Mouse (Mus musculus) hindbrain, embryonic 11.5 days (tissue): ENCODE measurements at regions not wholly inside any gene's neighbourhood (a gene's known extent, or its start where the extent isn't known, plus 50 kb on each side); places are given as distances from the start of the nearest gene placed in this dataset.
A peak's percentile ranks its signal among the peaks of the same experiment; 100 is the strongest.

Source experiments
- ATAC-seq: fragments of 200-750 bp; cut with Nextera tagmentation; 2 replicates; pipeline ENCODE4 v1.8.0; 2017; ENCODE audit warnings: mild to moderate bottlenecking, moderate TSS enrichment, moderate library complexity; ENCODE audit not compliant: low FRiP score
- DNase-seq: peaks from one replicate; pipeline ENCODE4 v3.0.0-alpha.2; 2015; ENCODE audit warnings: low spot score
- H3K27ac ChIP-seq: fragments of 300-500 bp; sonication (generic); 2 replicates; pipeline ENCODE4 v1.5.1; 2014; ENCODE audit warnings: mild to moderate bottlenecking, low read depth, low read length
- H3K27me3 ChIP-seq: fragments of 300-500 bp; sonication (generic); 2 replicates; pipeline ENCODE4 v1.6.1; 2014; ENCODE audit warnings: mild to moderate bottlenecking, low read length, moderate library complexity, mixed read lengths; ENCODE audit not compliant: control insufficient read depth, insufficient read depth
- H3K36me3 ChIP-seq: fragments of 300-500 bp; sonication (generic); 2 replicates; pipeline ENCODE4 v1.6.1; 2014; ENCODE audit warnings: mild to moderate bottlenecking, low read length, moderate library complexity, mixed read lengths; ENCODE audit not compliant: control insufficient read depth, insufficient read depth
- H3K4me1 ChIP-seq: fragments of 300-500 bp; sonication (generic); replicated peaks from 2 replicates; pipeline ENCODE4 v1.6.1; 2014; ENCODE audit warnings: low read length, mixed read lengths; ENCODE audit not compliant: control insufficient read depth, insufficient read depth
- H3K4me2 ChIP-seq: fragments of 300-500 bp; sonication (generic); replicated peaks from 2 replicates; pipeline ENCODE4 v1.6.1; 2014; ENCODE audit warnings: mild to moderate bottlenecking, low read depth, low read length
- H3K4me3 ChIP-seq: fragments of 300-500 bp; sonication (generic); 2 replicates; pipeline ENCODE4 v1.5.1; 2014; ENCODE audit warnings: low read depth, low read length
- H3K9ac ChIP-seq: fragments of 300-500 bp; sonication (generic); 2 replicates; pipeline ENCODE4 v1.6.1; 2014; ENCODE audit warnings: low read depth, low read length
- H3K9me3 ChIP-seq: fragments of 300-500 bp; sonication (generic); 2 replicates; pipeline ENCODE4 v1.6.1; 2016; ENCODE audit warnings: low read length; ENCODE audit not compliant: control insufficient read depth
- WGBS: fragments of 180-500 bp; shearing (Covaris S2); extraction: QIAGEN DNeasy Blood & Tissue Kit; methylation state at CpG from one replicate; pipeline ENCODE4 v1.1.7; 2014; 5-methylcytosine and 5-hydroxymethylcytosine counted together

GRCm38 (mm10) chr13:5242782-5243181, 618.5 kb upstream of the Klf6 start:
- Histone ChIP-seq H3K27me3 (no peaks in the 10 kb centered on the region), H3K4me2 (no peak overlapping the region), H3K9me3 (no peaks in the 10 kb centered on the region), H3K27ac (no peak overlapping the region), H3K9ac (no peak overlapping the region), H3K4me3 (no peak overlapping the region), H3K36me3 (no peaks in the 10 kb centered on the region), H3K4me1 (no peaks in the 10 kb centered on the region)
- DNase-seq (no peak), ATAC-seq (no peak)
- 63% methylated on average over 2 of the region's 2 CpGs for WGBS

- H3K36me3 ChIP-seq, result no peaks in the 10 kb centered on the region
- no peaks in the 10 kb centered on the region for H3K9me3 ChIP-seq
- ATAC-seq (no peak), DNase-seq (no peak)
- no peaks in the 10 kb centered on the region for H3K27me3 ChIP-seq
- WGBS, result 47% methylated on average over 3 of the region's 3 CpGs
- H3K4me2 ChIP-seq, result no peak overlapping the region
- no peak overlapping the region for H3K4me3 ChIP-seq
- H3K4me1 ChIP-seq, result no peaks in the 10 kb centered on the region
- no peak overlapping the region for H3K27ac ChIP-seq
- no peak overlapping the region for H3K9ac ChIP-seq
These were observed 612.5 kb upstream of the Klf6 start for GRCm38 (mm10) chr13:5248671-5249391.

GRCm38 (mm10) chr13:5257891-5258660, 603.2 kb upstream of the Klf6 start:
- no peaks in the 10 kb centered on the region for H3K4me1 ChIP-seq
- H3K27ac ChIP-seq, result no peak overlapping the region
- H3K9ac ChIP-seq, result no peak overlapping the region
- H3K4me2 ChIP-seq, result no peak overlapping the region
- no peaks in the 10 kb centered on the region for H3K9me3 ChIP-seq
- ATAC-seq (no peak), DNase-seq (no peak)
- H3K27me3 ChIP-seq, result no peaks in the 10 kb centered on the region
- WGBS, result 90% methylated on average over 6 of the region's 6 CpGs
- no peaks in the 10 kb centered on the region for H3K36me3 ChIP-seq
- no peak overlapping the region for H3K4me3 ChIP-seq

- WGBS, result 83% methylated on average over 3 of the region's 3 CpGs
- DNase-seq (no peak), ATAC-seq (no peak)
- Histone ChIP-seq H3K27me3 (no peaks in the 10 kb centered on the region), H3K9me3 (no peaks in the 10 kb centered on the region), H3K4me3 (no peak overlapping the region), H3K9ac (no peak overlapping the region), H3K4me1 (no peaks in the 10 kb centered on the region), H3K27ac (no peak overlapping the region), H3K4me2 (no peak overlapping the region), H3K36me3 (no peaks in the 10 kb centered on the region)
These were observed 601.5 kb upstream of the Klf6 start for GRCm38 (mm10) chr13:5259760-5260159.

- no peak overlapping the region for H3K9ac ChIP-seq
- no peak for DNase-seq
- no peaks in the 10 kb centered on the region for H3K9me3 ChIP-seq
- WGBS, result 77% methylated on average over 1 of the region's 1 CpGs
- no peak for ATAC-seq
- no peaks in the 10 kb centered on the region for H3K4me1 ChIP-seq
- no peak overlapping the region for H3K4me3 ChIP-seq
- H3K36me3 ChIP-seq, result no peaks in the 10 kb centered on the region
- no peak overlapping the region for H3K27ac ChIP-seq
- H3K4me2 ChIP-seq, result no peak overlapping the region
- no peaks in the 10 kb centered on the region for H3K27me3 ChIP-seq
These were observed 588.6 kb upstream of the Klf6 start for GRCm38 (mm10) chr13:5272506-5273192.

- ATAC-seq (no peak), DNase-seq (no peak)
- H3K27me3 ChIP-seq, result no peaks in the 10 kb centered on the region
- H3K4me1 ChIP-seq, result no peaks in the 10 kb centered on the region
- no peak overlapping the region for H3K9ac ChIP-seq
- no peaks in the 10 kb centered on the region for H3K36me3 ChIP-seq
- WGBS, result 78% methylated on average over 1 of the region's 1 CpGs
- H3K4me3 ChIP-seq, result no peak overlapping the region
- no peak overlapping the region for H3K27ac ChIP-seq
- no peak overlapping the region for H3K4me2 ChIP-seq
- no peaks in the 10 kb centered on the region for H3K9me3 ChIP-seq
These were observed 584.7 kb upstream of the Klf6 start for GRCm38 (mm10) chr13:5276564-5276963.

GRCm38 (mm10) chr13:5289753-5290449, 571.4 kb upstream of the Klf6 start:
- WGBS, result 86% methylated on average over 1 of the region's 1 CpGs
- no peak overlapping the region for H3K9ac ChIP-seq
- no peak overlapping the region for H3K27ac ChIP-seq
- H3K36me3 ChIP-seq, result no peaks in the 10 kb centered on the region
- DNase-seq (no peak), ATAC-seq (peak; percentile 84)
- H3K4me1 ChIP-seq, result no peaks in the 10 kb centered on the region
- no peak overlapping the region for H3K4me2 ChIP-seq
- H3K27me3 ChIP-seq, result no peaks in the 10 kb centered on the region
- no peaks in the 10 kb centered on the region for H3K9me3 ChIP-seq
- H3K4me3 ChIP-seq, result no peak overlapping the region

- Histone ChIP-seq H3K9me3 (no peaks in the 10 kb centered on the region), H3K36me3 (no peaks in the 10 kb centered on the region), H3K27ac (no peak overlapping the region), H3K9ac (no peak overlapping the region), H3K4me2 (no peak overlapping the region), H3K4me3 (no peak overlapping the region), H3K27me3 (no peaks in the 10 kb centered on the region), H3K4me1 (0 out of 2 replicates have a peak, but pooled peaks cover 2% of the 10 kb centered on the region)
- ATAC-seq, result peak; percentile 54; the same call in 1 of the 2 replicates
- 7% methylated on average over 1 of the region's 1 CpGs for WGBS
- DNase-seq, result peak; percentile 12
These were observed 559.1 kb upstream of the Klf6 start for GRCm38 (mm10) chr13:5302141-5302540.
